In genomic region chr10:115321317-115322035, GRCm38 (mm10) we compare ENCODE assay signal across 19 mouse cellular contexts.
"Had no signal": no experiment of that assay in that cellular context is flagged by ENCODE, and none has a peak within 500 bp of the region (broad histone marks: within the 10 kb centered on the region; RNA-seq: fewer than 3 reads in every experiment).

No protein-coding gene starts in this region.

- H3K27ac ChIP-seq: kidney, postnatal 0 days; limb, embryonic 10.5 days; limb, embryonic 13.5 days; liver, embryonic 14.5 days; midbrain, embryonic 10.5 days; midbrain, embryonic 13.5 days; stomach, embryonic 15.5 days had no signal

- H3K4me3 ChIP-seq: limb, embryonic 10.5 days; limb, embryonic 13.5 days; megakaryocyte, embryonic 14.5 days; midbrain, embryonic 10.5 days; midbrain, embryonic 13.5 days; myocyte; stomach, embryonic 15.5 days had no signal

- H3K4me1 ChIP-seq: stomach, embryonic 15.5 days had no signal

- H3K9ac ChIP-seq: limb, embryonic 13.5 days; liver, embryonic 14.5 days; midbrain, embryonic 13.5 days; stomach, embryonic 15.5 days had no signal

- DNase-seq: kidney, adult 2 months; kidney, postnatal 36 days; lung, adult 2 months; lung, postnatal 14 days; lung, postnatal 4 days; right cerebral cortex, postnatal 25 days; spleen, adult 18-20 months; thymus, postnatal 36 days had no signal

- H3K4me2 ChIP-seq: limb, embryonic 13.5 days; midbrain, embryonic 13.5 days; stomach, embryonic 15.5 days had no signal

- H3K27me3 ChIP-seq: limb, embryonic 13.5 days; midbrain, embryonic 13.5 days; stomach, embryonic 15.5 days had no signal

- H3K9me3 ChIP-seq: limb, embryonic 10.5 days; limb, embryonic 13.5 days; megakaryocyte, embryonic 14.5 days; midbrain, embryonic 10.5 days; midbrain, embryonic 13.5 days; stomach, embryonic 15.5 days had no signal

- H3K36me3 ChIP-seq: limb, embryonic 10.5 days; limb, embryonic 13.5 days; midbrain, embryonic 10.5 days; midbrain, embryonic 13.5 days; stomach, embryonic 15.5 days had no signal

- ATAC-seq: intestine, postnatal 0 days; midbrain, embryonic 13.5 days; midbrain, embryonic 16.5 days had no signal
